Mouse (Mus musculus) stomach, postnatal 0 days (tissue): Measurements from ENCODE around the gene Zp2. TPM values are rescaled to one million over a fixed set of nuclear protein-coding genes. Genes with fewer than 3 reads are reported as not detected.

Experiments
- ATAC-seq: fragments of 200-750 bp; cut with Nextera tagmentation; 2 replicates; pipeline ENCODE4 v1.8.0; 2017; ENCODE audit not compliant: low FRiP score, low TSS enrichment
- DNase-seq: peaks from one replicate; pipeline ENCODE4 v3.0.0-alpha.2; 2016; ENCODE audit warnings: low spot score
- H3K27ac ChIP-seq: fragments of 300-500 bp; sonication (generic); replicated peaks from 2 replicates; pipeline ENCODE4 v1.5.1; 2014; ENCODE audit warnings: mild to moderate bottlenecking, control low read depth
- H3K27me3 ChIP-seq: fragments of 300-500 bp; sonication (generic); 2 replicates; pipeline ENCODE4 v1.6.1; 2014; ENCODE audit warnings: low read length; ENCODE audit not compliant: control insufficient read depth, insufficient read depth
- H3K36me3 ChIP-seq: fragments of 300-500 bp; sonication (generic); 2 replicates; pipeline ENCODE4 v1.6.1; 2014; ENCODE audit warnings: low read length, mixed read lengths; ENCODE audit not compliant: control insufficient read depth, insufficient read depth
- H3K4me1 ChIP-seq: fragments of 300-500 bp; sonication (generic); replicated peaks from 2 replicates; pipeline ENCODE4 v1.6.1; 2014; ENCODE audit warnings: antibody characterized with exemption; ENCODE audit not compliant: control insufficient read depth, insufficient read depth
- H3K4me2 ChIP-seq: fragments of 300-500 bp; sonication (generic); replicated peaks from 2 replicates; pipeline ENCODE4 v1.6.1; 2014; ENCODE audit warnings: low read depth, mild to moderate bottlenecking, control low read depth, moderate library complexity
- H3K4me3 ChIP-seq: fragments of 300-500 bp; sonication (generic); 2 replicates; pipeline ENCODE4 v1.5.1; 2014; ENCODE audit warnings: low read depth, low read length, control low read depth
- H3K9ac ChIP-seq: fragments of 300-500 bp; sonication (generic); 2 replicates; pipeline ENCODE4 v1.6.1; 2014; ENCODE audit warnings: mild to moderate bottlenecking, low read length, control low read depth, mixed read lengths
- H3K9me3 ChIP-seq: fragments of 300-500 bp; sonication (generic); 2 replicates; pipeline ENCODE4 v1.6.1; 2016; ENCODE audit warnings: low read length; ENCODE audit not compliant: control insufficient read depth
- CTCF ChIP-seq: IDR thresholded peaks from 2 replicates; pipeline ENCODE4 v1.5.1; 2016; ENCODE audit warnings: antibody characterized with exemption, low read depth, mild to moderate bottlenecking, moderate library complexity
- EP300 ChIP-seq: optimal IDR thresholded peaks from 2 replicates; pipeline ENCODE3; 2016; ENCODE audit warnings: antibody characterized with exemption
- WGBS: fragments of 180-500 bp; shearing (Covaris S2); extraction: QIAGEN DNeasy Blood & Tissue Kit; methylation state at CpG from one replicate; pipeline ENCODE4 v1.1.7; 2014; 5-methylcytosine and 5-hydroxymethylcytosine counted together
- polyA plus RNA-seq: library from polyadenylated mRNA; unstranded; fragments of >200 nt; fragmentation: Nextera tagmentation; extraction: Ambion mirVana; gene quantifications from 2 replicates; pipeline ENCODE4 v1.2.1, GENCODE M21; 2015

Gene Zp2
- polyA plus RNA-seq, 1 experiment from 2014 or later, result not detected

- H3K4me1 ChIP-seq, result no peaks in the 10 kb centered on the region
- DNase-seq, result peak; percentile 76
- H3K36me3 ChIP-seq, result no peaks in the 10 kb centered on the region
- no peak within 1 kb of the TSS for H3K4me3 ChIP-seq
- no peaks in the 10 kb centered on the region for H3K27me3 ChIP-seq
- no peak within 1 kb of the TSS for H3K9ac ChIP-seq
- peak within 1 kb of the TSS; percentile 5; the same call in 1 of the 2 replicates for H3K4me2 ChIP-seq
- ATAC-seq, result peak; percentile 93
- WGBS, result 73% methylated on average over 10 of the region's 10 CpGs
- no peaks in the 10 kb centered on the region for H3K9me3 ChIP-seq
- no peak within 1 kb of the TSS; the same call in 1 of the 2 replicates for H3K27ac ChIP-seq
- TF ChIP-seq EP300 (no peak), CTCF (no peak)
These were observed 28.6 kb upstream of the Zp2 start, which contains the start of gene Anks4b for GRCm38 (mm10) chr7:120173603-120174244. TSS of gene Anks4b (plus strand) at chr7:120173858.

GRCm38 (mm10) chr7:120172188-120172700, 27.2 kb upstream of the Zp2 start:
- no peak for TF ChIP-seq EP300
- no peak for TF ChIP-seq CTCF
- Histone ChIP-seq H3K9me3 (no peaks in the 10 kb centered on the region), H3K36me3 (no peaks in the 10 kb centered on the region), H3K4me3 (no peak overlapping the region), H3K9ac (no peak overlapping the region), H3K27me3 (no peaks in the 10 kb centered on the region), H3K4me2 (no peak overlapping the region), H3K4me1 (no peaks in the 10 kb centered on the region), H3K27ac (no peak overlapping the region)
- ATAC-seq (no peak), DNase-seq (no peak)
- 88% methylated on average over 1 of the region's 1 CpGs for WGBS

- Histone ChIP-seq H3K36me3 (no peaks in the 10 kb centered on the region), H3K4me1 (no peaks in the 10 kb centered on the region), H3K4me2 (no peak overlapping the region), H3K9ac (no peak overlapping the region), H3K4me3 (no peak overlapping the region), H3K27ac (no peak overlapping the region), H3K27me3 (no peaks in the 10 kb centered on the region), H3K9me3 (no peaks in the 10 kb centered on the region)
- DNase-seq (no peak), ATAC-seq (no peak)
- TF ChIP-seq CTCF, result no peak
- no peak for TF ChIP-seq EP300
- 65% methylated on average over 11 of the region's 11 CpGs for WGBS
These were observed 18.6 kb upstream of the Zp2 start for GRCm38 (mm10) chr7:120163581-120164251.

GRCm38 (mm10) chr7:120158121-120158613, 13.1 kb upstream of the Zp2 start:
- H3K9me3 ChIP-seq, result no peaks in the 10 kb centered on the region
- no peaks in the 10 kb centered on the region for H3K36me3 ChIP-seq
- TF ChIP-seq CTCF, result no peak
- no peak for TF ChIP-seq EP300
- no peak overlapping the region for H3K4me2 ChIP-seq
- no peak overlapping the region; the same call in 1 of the 2 replicates for H3K27ac ChIP-seq
- no peak overlapping the region for H3K9ac ChIP-seq
- H3K27me3 ChIP-seq, result no peaks in the 10 kb centered on the region
- no peaks in the 10 kb centered on the region for H3K4me1 ChIP-seq
- ATAC-seq (peak; percentile 82), DNase-seq (peak; percentile 28)
- H3K4me3 ChIP-seq, result no peak overlapping the region
- WGBS, result 29% methylated on average over 4 of the region's 4 CpGs

GRCm38 (mm10) chr7:120157575-120158061, 12.5 kb upstream of the Zp2 start:
- H3K9ac ChIP-seq, result no peak overlapping the region
- TF ChIP-seq EP300, result no peak
- no peak for TF ChIP-seq CTCF
- H3K36me3 ChIP-seq, result no peaks in the 10 kb centered on the region
- H3K4me1 ChIP-seq, result no peaks in the 10 kb centered on the region
- no peak for DNase-seq
- no peak overlapping the region for H3K27ac ChIP-seq
- no peak overlapping the region for H3K4me3 ChIP-seq
- H3K27me3 ChIP-seq, result no peaks in the 10 kb centered on the region
- no peak overlapping the region for H3K4me2 ChIP-seq
- no peaks in the 10 kb centered on the region for H3K9me3 ChIP-seq
- WGBS, result 48% methylated on average over 5 of the region's 5 CpGs
- no peak for ATAC-seq
